Mouse (Mus musculus): ENCODE measurements around the gene Zyx. TPM values are rescaled to one million over a fixed set of nuclear protein-coding genes. Genes with fewer than 3 reads are reported as not detected.

The Zyx gene
- polyA plus RNA-seq (2015; fragmentation: Nextera tagmentation; extraction: Ambion mirVana) = 60.1 and 68.6 TPM in 2 replicates

GRCm38 (mm10) chr6:42349426-42350020, at the start of gene Zyx:
Zyx (plus strand) TSS chr6:42349630.

DNA sequence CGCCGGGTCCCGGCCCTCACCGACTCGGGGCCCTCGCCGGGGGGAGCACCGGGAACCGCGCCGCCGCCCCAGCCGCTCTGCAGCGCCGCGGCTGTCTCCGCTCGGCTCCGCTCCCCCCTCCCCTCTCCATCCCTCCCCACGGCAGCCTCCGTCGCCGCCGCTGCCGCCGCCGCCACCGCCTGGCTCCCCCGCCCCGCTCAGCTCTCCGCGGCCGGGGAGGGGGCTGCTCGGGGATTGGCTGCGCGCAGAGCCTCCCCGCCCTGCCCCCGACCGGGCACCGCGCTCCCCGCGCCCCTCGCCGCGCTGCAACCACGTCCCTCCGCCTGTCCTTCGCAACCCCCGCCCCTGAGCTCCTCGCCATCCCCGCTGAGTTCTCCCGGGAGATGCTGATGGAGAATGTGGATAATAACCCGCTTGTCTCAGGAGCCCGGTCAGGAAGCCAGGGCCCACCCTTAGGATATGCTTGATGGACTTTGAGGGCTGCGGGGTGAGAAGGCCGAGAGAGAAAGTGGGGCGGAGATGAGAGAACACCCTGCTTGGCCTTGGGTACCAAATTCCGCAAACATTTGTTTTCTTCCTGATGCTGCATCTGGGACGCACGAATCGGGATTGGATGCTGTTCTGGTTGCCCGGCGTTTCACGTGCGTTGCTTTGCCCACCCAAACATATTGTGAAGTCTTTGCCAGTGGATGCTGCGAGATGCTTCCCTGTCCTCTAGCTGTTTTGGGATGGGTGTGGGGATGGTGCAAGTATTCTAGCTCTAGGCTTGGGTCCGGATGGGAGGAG, 24.8 kb upstream of the Zyx start, which contains the start of gene Fam131b:
Gene Fam131b (minus strand): TSS at position 162 of the 786 bp plus-strand sequence.

DNA sequence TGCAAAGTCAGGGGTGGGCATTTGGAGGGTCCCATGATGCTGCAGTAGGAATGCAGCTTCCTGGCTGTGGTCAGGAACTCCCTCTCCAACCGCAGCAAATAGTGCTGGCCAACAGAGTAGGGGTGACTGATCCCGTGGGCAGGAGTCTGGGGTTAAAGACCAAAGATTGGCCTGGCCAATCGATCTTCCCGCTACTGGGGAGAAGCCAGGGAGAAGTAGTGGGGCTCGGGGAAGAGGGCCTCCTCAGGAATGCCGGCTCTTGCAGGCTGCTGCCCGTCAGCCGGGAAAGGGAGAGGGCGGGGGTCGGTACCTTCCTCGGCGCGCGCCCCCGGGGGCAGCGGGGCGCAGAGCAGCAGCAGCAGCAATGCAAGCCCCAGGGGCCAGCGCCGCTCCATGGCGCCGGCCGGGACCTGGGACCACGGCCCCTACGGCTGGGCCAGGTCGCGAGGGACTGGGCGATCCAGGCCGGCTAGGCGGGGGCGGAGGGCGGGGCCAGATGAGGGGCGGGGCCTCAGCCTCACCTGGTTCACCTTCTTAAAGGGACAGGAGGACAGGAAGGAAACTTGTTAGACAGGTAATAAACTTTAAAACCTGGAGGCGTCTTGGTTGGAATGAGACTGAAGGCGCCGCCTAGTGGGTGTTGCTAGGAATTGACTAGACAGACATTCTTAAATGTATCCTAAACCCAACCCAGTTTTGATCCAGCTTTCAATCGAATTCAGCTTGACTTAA, 23.6 kb downstream of the Zyx start, which contains the start of gene Epha1:
Gene Epha1 (minus strand): TSS at position 453 of the 732 bp plus-strand sequence.

GRCm38 (mm10) chr6:42399938-42400337, 50.5 kb downstream of the Zyx start, which contains the start of gene Tas2r143:
Tas2r143 (plus strand) TSS chr6:42400238.

GRCm38 (mm10) chr6:42405134-42405533, 55.7 kb downstream of the Zyx start, which contains the start of gene Tas2r135:
Tas2r135 (plus strand) TSS chr6:42405434.

Other genes starting within 250 kb of the Zyx start
- not detected in 2 replicates for gene Tas2r139, start 208.7 kb upstream of the Zyx start, polyA plus RNA-seq (2015; fragmentation: Nextera tagmentation; extraction: Ambion mirVana)
- gene Tas2r144, start 134.3 kb upstream of the Zyx start, polyA plus RNA-seq (2015; fragmentation: Nextera tagmentation; extraction: Ambion mirVana) = not detected in 2 replicates
- 21.2 and 23.7 TPM in 2 replicates for gene Gstk1, start 103.7 kb upstream of the Zyx start, polyA plus RNA-seq (2015; fragmentation: Nextera tagmentation; extraction: Ambion mirVana)
- not detected in 2 replicates for gene Tmem139, start 87.7 kb upstream of the Zyx start, polyA plus RNA-seq (2015; fragmentation: Nextera tagmentation; extraction: Ambion mirVana)
- gene Casp2, start 84.6 kb upstream of the Zyx start, polyA plus RNA-seq (2015; fragmentation: Nextera tagmentation; extraction: Ambion mirVana) = 13.0 and 13.9 TPM in 2 replicates
- gene Clcn1, start 62.9 kb upstream of the Zyx start, polyA plus RNA-seq (2015; fragmentation: Nextera tagmentation; extraction: Ambion mirVana) = 0.31 and 0.71 TPM in 2 replicates
- 6.6 and 7.7 TPM in 2 replicates for gene Fam131b, start 25.0 kb upstream of the Zyx start, polyA plus RNA-seq (2015; fragmentation: Nextera tagmentation; extraction: Ambion mirVana)
- 0.40 and 0.52 TPM in 2 replicates for gene Epha1, start 23.6 kb downstream of the Zyx start, polyA plus RNA-seq (2015; fragmentation: Nextera tagmentation; extraction: Ambion mirVana)
- not detected in 2 replicates for gene Tas2r143, start 50.6 kb downstream of the Zyx start, polyA plus RNA-seq (2015; fragmentation: Nextera tagmentation; extraction: Ambion mirVana)
- not detected in 2 replicates for gene Tas2r135, start 55.8 kb downstream of the Zyx start, polyA plus RNA-seq (2015; fragmentation: Nextera tagmentation; extraction: Ambion mirVana)
- not detected in 2 replicates for gene Tas2r126, start 84.9 kb downstream of the Zyx start, polyA plus RNA-seq (2015; fragmentation: Nextera tagmentation; extraction: Ambion mirVana)
- not detected in 2 replicates for gene Olfr458, start 115.6 kb downstream of the Zyx start, polyA plus RNA-seq (2015; fragmentation: Nextera tagmentation; extraction: Ambion mirVana)
- not detected in 2 replicates for gene Olfr457, start 126.7 kb downstream of the Zyx start, polyA plus RNA-seq (2015; fragmentation: Nextera tagmentation; extraction: Ambion mirVana)
- gene Olfr456, start 137.6 kb downstream of the Zyx start, polyA plus RNA-seq (2015; fragmentation: Nextera tagmentation; extraction: Ambion mirVana) = not detected in 2 replicates
- gene Olfr455, start 198.0 kb downstream of the Zyx start, polyA plus RNA-seq (2015; fragmentation: Nextera tagmentation; extraction: Ambion mirVana) = not detected in 2 replicates
- not detected in 2 replicates for gene Tcaf3, start 248.1 kb downstream of the Zyx start, polyA plus RNA-seq (2015; fragmentation: Nextera tagmentation; extraction: Ambion mirVana)

Data from neural tube, postnatal 0 days (tissue).